Mouse (Mus musculus) layer of hippocampus, adult 9-11 months (tissue): ENCODE results near the gene Tff2.

Experiments used
- DNase-seq: peaks from one replicate; pipeline ENCODE4 v3.0.0; 2022

The Tff2 gene

DNA sequence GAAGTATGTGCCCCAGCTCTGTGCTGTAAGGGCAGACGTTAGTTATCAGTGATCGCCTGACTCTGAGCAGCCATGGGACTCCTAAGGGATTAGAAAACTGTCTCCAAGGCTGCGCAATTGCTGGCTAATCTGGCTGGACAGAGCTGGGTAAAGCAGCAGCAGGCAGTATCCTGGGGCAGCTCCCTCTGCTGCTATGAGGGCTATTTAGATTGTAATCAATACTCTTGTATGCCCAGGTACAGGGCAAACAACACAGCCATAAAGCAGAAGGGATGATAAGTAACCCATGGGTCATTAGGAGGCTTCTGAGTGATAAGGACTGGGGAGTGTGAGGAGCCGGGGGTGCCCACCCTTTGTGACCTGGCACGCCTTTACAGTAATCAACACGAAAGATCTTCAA lies 9.2 kb downstream of the Tff2 start:
- no peak for DNase-seq

GRCm38 (mm10) chr17:31133776-31134175 lies 10.3 kb downstream of the Tff2 start:
- no peak for DNase-seq

DNA sequence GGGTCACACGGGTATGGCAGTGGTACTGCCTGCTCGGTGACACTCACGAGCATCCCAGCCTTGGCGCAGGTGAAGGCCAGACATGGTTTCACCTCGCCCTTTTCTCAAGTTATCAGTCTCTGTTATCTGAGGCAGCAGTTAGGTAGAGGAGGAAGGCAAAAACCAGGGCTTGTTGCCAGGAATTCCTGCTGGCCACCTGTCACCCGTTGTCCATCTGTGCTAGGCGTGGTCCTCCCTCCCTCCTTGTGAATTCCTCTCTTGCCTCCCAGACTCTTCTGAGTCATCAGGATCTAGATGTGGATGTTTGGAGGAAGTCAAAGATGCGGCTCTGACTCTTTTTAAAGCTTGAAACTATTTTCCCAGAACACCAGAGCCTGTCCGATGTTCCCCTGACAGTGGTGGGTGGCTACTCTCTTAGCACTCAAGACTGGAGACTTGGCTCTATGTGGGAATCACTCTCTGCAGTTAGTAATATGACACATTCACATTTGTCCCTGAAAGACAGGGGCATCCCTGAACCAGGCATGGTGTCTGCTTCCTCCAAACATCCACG lies 12.7 kb downstream of the Tff2 start:
- DNase-seq, result no peak

- no peak for DNase-seq
Observed at GRCm38 (mm10) chr17:31129452-31129851, 14.6 kb downstream of the Tff2 start, which contains the start of gene Tff3. Gene Tff3, minus strand, starts transcription at chr17:31129646.

DNA sequence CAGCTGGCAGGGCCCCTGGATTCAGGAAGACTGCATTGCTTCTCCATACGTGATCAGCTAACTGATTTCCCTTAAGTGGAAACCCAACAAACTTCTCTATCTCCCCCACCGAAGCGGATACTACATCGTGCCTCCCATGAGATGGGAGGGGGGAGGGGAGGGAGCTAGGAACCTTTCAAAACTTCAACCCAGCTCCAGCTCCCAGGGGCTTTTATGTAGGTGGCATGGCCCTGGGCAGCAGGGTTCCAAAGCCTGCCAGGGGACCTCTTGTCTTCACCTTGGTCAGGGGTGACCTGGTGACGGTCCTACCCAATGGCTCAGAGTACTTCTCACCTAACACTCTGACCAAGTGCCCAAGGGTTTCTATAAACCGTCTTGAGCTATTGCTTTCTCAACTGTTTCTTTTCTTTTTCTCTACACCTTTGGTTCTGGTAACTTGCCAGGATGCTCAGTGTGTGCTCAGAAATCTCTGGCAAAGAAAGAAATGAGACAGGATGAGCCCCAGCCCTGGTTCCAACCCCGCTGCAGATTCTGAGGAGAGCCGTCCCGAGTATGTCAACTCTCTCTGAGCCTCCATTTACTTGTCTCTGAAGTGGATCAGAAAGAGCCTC lies 15.3 kb downstream of the Tff2 start:
- DNase-seq, result no peak

- peak; percentile 43 for DNase-seq
Observed at GRCm38 (mm10) chr17:31125548-31126266, 18.4 kb downstream of the Tff2 start.

DNA sequence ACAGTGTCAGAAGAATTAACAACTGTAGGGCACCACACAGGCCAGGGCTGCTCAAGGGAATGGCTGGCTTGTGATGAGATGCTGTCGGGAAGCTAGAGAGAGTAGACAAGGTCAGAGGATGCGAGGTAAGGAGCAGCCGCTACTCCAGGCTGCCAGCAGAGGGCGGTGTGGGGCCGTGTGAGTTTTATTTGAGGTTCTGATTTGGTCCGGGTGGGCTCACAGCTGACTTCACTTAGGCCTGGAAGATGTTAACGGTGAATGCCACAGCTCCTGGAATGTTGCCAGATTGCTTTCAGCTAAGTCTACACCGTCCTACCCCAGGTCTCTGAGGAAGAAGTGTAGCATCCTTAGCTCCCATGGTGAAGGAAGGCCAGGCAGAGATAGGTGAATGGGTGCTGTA lies 22.1 kb downstream of the Tff2 start:
- DNase-seq, result no peak

DNA sequence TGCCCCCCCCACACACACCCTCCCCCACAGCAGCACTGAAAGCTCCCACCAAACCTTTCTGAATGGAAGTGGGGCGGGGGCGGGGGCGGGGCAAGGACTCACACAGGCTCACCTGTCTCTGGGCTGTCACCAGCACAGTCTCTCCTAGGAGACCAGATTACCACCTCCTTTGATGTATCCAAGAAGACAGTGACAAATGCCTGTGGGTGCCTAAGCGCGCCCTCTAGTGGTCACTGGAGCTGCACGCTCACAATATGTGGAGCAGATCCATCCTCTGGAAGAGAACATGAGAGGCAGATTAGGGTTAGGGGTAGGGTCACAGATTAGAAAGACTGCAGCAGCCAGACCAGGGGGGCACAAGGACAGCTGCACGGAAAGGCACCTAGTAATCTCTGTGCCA lies 24.7 kb downstream of the Tff2 start:
- DNase-seq, result peak; percentile 83

DNA sequence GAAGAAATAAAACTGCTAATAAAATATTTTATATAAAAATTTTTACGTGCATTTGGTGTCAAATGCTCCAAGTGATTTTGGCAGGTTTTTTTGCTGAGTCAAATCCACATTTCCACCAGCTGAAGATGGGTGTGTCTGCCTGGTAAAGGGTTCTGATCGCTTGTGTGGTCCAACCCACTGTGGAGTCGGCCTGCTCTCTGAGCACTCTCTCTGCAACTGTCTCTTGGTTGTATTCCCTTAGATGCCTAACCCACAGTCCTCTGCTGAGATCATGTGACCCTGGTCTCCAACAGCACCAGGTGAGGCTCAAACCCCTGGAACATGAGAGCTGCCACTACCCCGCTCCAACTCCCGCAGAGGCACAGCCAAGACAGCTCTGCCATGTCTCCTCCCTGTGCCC lies 26.1 kb downstream of the Tff2 start:
- no peak for DNase-seq

DNA sequence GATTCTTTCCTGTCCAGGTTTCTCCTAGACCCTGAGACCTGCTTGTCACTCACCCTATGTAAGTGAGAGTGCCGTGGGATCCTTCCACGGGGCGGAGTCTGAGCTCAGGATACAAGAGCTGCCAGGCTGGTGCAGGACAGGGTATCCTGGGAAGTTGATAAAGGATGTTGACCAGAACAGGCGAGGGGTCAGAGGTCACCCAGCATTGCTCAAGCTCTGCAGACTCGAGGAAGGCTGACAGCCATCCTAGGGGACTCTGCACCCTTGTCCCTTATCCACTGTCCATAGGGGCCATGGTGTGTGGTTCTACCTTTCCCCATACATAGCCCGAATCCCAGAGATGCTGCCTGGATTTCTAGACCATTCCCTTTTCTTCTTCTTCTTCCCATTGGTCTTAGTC lies 28.0 kb downstream of the Tff2 start:
- no peak for DNase-seq

DNA sequence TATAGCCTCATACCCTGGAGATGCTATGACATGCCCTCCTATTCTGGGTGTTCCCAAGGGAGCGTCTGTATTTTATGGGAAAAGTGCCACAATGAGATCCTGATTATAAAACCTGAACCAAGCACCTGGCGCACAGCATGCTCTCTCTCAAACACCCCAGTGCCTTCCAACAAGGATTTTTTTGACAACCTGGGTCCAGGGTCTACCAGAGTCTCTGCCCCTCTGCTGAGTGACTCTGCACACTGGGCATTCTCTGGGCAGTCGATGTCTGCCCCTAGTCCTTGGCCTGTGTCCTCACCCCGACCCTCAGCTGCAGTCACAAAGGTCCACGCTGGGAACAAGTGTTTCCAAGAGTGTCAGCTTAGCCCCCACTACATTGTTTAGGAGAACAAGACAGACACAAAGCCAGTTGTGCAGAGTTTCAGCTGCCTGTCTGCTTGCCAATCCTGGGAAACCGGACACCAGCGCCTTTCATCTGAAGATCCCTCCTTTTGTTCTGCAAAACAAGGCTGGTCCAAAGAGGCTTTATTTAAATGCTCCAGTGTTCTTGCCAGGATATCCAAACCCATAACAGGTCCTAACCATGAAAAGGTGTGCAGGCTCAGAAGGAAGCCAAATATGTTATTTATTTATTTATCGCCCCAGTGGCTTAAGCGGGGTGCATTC lies 30.8 kb downstream of the Tff2 start:
- peak; percentile 64 for DNase-seq

DNA sequence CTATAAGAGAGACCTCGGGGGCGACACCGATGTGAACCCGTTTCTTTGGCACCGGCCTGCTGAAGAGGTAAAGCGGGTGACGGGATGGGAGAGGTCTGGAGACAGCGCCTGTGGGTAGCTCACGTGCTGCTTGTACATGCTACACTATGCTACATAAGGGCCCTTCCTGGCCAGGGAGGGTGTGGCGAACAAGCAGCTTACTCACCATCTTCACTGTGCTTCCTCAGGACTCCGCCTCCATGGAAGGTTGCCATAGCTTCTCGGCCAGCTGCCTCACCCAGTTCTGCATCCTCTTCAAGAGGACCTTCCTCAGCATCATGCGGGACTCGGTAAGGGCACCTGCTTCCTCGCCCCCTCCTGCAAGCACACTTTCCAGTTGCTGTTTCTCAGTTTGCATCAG lies 35.7 kb downstream of the Tff2 start:
- no peak for DNase-seq

DNA sequence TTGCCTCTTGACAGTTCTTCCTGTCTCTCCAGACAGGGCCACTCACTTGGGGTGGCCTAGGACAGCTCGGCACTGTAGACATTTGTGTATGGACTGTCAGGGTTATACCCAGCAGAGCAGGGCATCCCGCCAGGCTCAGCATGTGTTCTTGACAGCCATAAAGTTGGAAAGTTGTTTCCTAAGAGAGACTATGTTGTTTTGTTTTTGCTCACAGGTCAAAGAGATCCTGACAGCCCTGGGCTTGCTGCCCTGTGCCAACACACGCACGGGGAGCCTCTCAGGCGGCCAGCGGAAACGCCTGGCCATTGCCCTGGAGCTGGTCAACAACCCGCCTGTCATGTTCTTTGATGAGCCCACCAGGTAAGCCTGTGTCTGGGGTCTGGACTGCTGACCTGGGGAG lies 40.3 kb downstream of the Tff2 start:
- no peak for DNase-seq

- no peak for DNase-seq
Observed at GRCm38 (mm10) chr17:31103007-31103570, 41.0 kb downstream of the Tff2 start.

DNA sequence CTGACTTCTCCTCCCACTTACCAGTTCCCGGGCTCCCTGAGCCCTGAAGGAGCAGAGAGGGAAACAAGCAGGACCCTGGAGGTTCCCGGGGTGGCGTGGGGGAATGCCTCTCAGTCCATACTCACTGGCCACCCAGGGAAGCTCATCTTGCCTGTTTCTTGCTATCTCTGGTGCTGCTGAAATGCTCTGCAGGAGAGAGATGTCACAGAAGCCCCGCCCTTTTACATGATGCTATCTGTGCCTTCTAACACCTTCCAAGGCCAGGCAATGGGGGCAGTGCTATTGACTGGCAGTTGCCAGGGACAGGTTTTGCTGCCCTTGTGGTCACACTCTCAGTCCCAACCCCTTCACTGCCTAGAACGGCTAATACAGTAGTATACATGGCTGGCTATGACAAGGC lies 45.3 kb downstream of the Tff2 start:
- DNase-seq, result no peak

DNA sequence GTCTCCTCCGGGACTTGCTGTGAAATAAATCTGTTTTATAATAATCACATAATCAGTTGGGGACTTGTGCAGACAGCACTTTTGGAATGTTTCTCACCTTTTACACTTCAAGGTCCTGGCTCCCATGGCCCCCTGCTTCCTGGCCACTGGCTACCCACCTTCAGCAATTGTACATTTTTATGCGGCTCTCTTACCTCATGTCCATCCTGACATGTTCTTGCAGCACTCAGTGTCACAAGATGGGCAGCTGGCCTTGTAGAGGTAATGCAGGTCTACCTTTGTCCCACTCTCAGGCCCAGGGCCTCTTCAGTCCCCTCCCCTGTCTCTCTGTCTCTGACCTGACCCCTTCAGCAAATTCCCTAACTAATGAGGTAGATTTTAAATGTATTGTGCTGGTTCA lies 47.2 kb downstream of the Tff2 start:
- no peak for DNase-seq

DNA sequence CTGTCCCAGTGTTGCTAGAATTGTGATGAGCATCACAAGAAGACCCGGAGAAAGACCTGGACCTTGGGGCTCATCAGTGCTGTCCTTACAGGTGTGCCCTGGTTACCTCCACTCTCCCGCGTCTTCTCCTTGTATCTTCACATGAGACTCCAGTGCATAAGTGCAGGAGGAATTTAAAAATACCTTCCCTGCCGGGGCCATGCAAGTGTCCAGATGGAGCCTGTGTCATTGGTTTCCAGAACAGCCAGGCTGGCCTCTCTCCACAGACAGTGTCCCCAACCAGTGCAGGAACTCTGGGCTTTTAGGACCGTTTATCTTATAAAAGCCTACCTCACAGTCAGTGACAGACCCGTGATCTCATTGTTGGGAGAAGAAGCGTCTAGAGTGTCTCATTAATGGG lies 48.5 kb downstream of the Tff2 start:
- no peak for DNase-seq

DNA sequence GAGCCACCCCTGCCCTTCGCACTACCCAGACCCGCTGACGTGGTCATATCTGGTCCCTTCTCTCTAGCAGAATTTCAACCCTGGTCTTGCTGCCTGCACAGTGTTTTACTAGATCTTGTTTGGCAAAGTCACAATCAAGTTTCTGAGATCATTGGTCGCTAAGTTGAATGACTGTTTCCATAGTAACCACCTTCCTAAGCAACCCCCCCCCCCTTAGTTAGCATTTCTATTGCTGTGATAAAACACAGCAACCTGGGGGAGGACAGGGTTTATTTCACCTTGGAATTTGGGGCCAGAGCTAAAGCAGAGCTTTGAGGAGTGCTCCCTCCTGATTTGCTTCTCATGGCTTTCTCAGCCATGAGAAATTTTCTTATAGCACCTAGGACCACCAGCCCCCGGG lies 49.3 kb downstream of the Tff2 start:
- no peak for DNase-seq
